Mouse (Mus musculus) forebrain, embryonic 12.5 days (tissue): ENCODE results near the gene Tgoln1. TPM values are rescaled to one million over a fixed set of nuclear protein-coding genes. Genes with fewer than 3 reads are reported as not detected.
A peak's percentile ranks its signal among the peaks of the same experiment; 100 is the strongest.

Source experiments
- ATAC-seq: fragments of 200-750 bp; cut with Nextera tagmentation; 2 replicates; pipeline ENCODE4 v1.8.0; 2017; ENCODE audit warnings: moderate TSS enrichment; ENCODE audit not compliant: low FRiP score
- H3K27ac ChIP-seq: fragments of 300-500 bp; sonication (generic); 2 replicates; pipeline ENCODE4 v1.5.1; 2016; ENCODE audit warnings: mild to moderate bottlenecking
- H3K27me3 ChIP-seq: fragments of 300-500 bp; sonication (generic); 2 replicates; pipeline ENCODE4 v1.6.1; 2016; ENCODE audit warnings: mild to moderate bottlenecking
- H3K36me3 ChIP-seq: fragments of 300-500 bp; sonication (generic); replicated peaks from 2 replicates; pipeline ENCODE4 v1.6.1; 2016; ENCODE audit warnings: mild to moderate bottlenecking
- H3K4me1 ChIP-seq: fragments of 300-500 bp; sonication (generic); 2 replicates; pipeline ENCODE4 v1.6.1; 2016
- H3K4me2 ChIP-seq: fragments of 300-500 bp; sonication (generic); 2 replicates; pipeline ENCODE4 v1.6.1; 2016; ENCODE audit warnings: mild to moderate bottlenecking, moderate library complexity
- H3K4me3 ChIP-seq: fragments of 300-500 bp; sonication (generic); replicated peaks from 2 replicates; pipeline ENCODE4 v1.5.1; 2016; ENCODE audit warnings: mild to moderate bottlenecking
- H3K9ac ChIP-seq: fragments of 300-500 bp; sonication (generic); 2 replicates; pipeline ENCODE4 v1.6.1; 2016; ENCODE audit warnings: mild to moderate bottlenecking
- H3K9me3 ChIP-seq: fragments of 300-500 bp; sonication (generic); 2 replicates; pipeline ENCODE4 v1.6.1; 2016
- WGBS: fragments of 180-500 bp; shearing (Covaris S2); methylation state at CpG from one replicate; pipeline ENCODE4 v1.1.7; 2016; 5-methylcytosine and 5-hydroxymethylcytosine counted together
- polyA plus RNA-seq: library from polyadenylated mRNA; unstranded; fragments of >200 nt; fragmentation: Nextera tagmentation; extraction: Ambion mirVana; gene quantifications from 2 replicates; pipeline ENCODE4 v1.2.1, GENCODE M21; 2016

The Tgoln1 gene
- polyA plus RNA-seq, 1 experiment from 2014 or later = 31.0 TPM

DNA sequence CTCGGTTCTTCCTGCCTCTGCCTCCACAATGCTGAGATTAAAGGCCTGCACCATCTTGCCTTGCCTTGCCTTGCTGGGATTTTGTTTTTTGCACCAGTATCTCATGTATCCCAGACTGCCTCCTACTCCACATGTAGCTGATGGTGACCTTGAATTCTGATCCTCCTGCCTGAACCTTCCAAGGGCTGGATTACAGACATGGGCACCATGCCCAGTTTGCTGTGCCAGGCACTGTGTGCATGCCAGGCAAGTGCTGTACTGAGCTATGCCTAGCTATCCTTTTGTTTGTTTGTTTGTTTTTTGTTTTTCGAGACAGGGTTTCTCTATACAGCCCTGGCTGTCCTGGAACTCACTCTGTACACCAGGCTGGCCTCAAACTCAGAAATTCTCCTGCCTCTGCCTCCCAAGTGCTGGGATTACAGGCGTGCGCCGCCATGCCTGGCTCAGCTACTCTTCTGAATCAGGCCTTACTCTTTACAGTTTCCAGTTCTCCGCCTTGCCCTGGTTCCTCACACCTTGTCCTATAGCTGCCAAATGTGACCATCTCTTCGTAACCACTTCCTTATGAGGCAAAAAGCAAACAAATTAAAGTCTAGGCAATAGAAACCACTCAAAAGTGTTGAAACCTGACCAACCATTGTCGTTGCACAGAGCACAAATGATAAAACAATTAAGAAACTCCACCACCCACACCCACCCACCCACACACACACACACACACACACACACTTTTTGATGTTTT, 7.0 kb upstream of the Tgoln1 start:
- no peak overlapping the region for H3K4me3 ChIP-seq
- no peak overlapping the region for H3K27ac ChIP-seq
- H3K4me1 ChIP-seq = no peaks in the 10 kb centered on the region
- no peak overlapping the region for H3K9ac ChIP-seq
- H3K4me2 ChIP-seq = no peak overlapping the region
- H3K27me3 ChIP-seq = no peaks in the 10 kb centered on the region
- H3K36me3 ChIP-seq = peaks cover 23% of the 10 kb centered on the region
- WGBS = 88% methylated on average over 8 of the region's 8 CpGs
- H3K9me3 ChIP-seq = no peaks in the 10 kb centered on the region
- ATAC-seq = no peak

DNA sequence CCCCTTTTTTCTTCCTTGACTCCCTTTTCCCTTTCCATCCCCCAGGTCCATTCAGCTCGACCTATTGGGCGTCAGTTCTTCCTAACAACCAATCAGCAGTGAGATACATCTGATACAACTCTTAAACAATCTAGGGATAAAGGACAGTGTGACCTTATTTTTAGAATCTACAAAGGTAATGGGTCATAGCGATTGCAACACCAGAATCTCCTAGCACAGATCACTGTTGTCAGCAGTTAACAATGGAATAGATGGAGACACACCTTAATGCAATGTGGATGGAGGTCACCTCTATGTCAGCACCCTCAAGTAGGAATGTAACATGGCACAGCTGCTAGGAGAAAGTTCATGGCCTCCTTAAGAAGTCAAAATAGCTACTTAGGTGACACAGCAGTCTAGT, 6.1 kb upstream of the Tgoln1 start:
- Histone ChIP-seq H3K4me1 (no peaks in the 10 kb centered on the region), H3K9me3 (no peaks in the 10 kb centered on the region), H3K36me3 (peaks cover 15% of the 10 kb centered on the region), H3K9ac (no peak overlapping the region), H3K27ac (no peak overlapping the region), H3K27me3 (no peaks in the 10 kb centered on the region), H3K4me2 (no peak overlapping the region), H3K4me3 (no peak overlapping the region)
- no peak for ATAC-seq
- 40% methylated on average over 3 of the region's 3 CpGs for WGBS

GRCm38 (mm10) chr6:72620920-72621319, 4.1 kb upstream of the Tgoln1 start:
- no peak overlapping the region for H3K9ac ChIP-seq
- 83% methylated on average over 5 of the region's 5 CpGs for WGBS
- ATAC-seq = no peak
- no peak overlapping the region for H3K4me3 ChIP-seq
- H3K27ac ChIP-seq = no peak overlapping the region
- H3K27me3 ChIP-seq = no peaks in the 10 kb centered on the region
- H3K4me2 ChIP-seq = no peak overlapping the region
- no peaks in the 10 kb centered on the region for H3K9me3 ChIP-seq
- no peaks in the 10 kb centered on the region for H3K36me3 ChIP-seq
- H3K4me1 ChIP-seq = peaks cover 10% of the 10 kb centered on the region

- ATAC-seq = no peak
- H3K9ac ChIP-seq = no peak overlapping the region
- no peak overlapping the region for H3K4me3 ChIP-seq
- no peaks in the 10 kb centered on the region for H3K9me3 ChIP-seq
- H3K4me1 ChIP-seq = peaks cover 20% of the 10 kb centered on the region
- no peak overlapping the region for H3K27ac ChIP-seq
- no peaks in the 10 kb centered on the region for H3K27me3 ChIP-seq
- 67% methylated on average over 12 of the region's 12 CpGs for WGBS
- H3K36me3 ChIP-seq = no peaks in the 10 kb centered on the region
- no peak overlapping the region for H3K4me2 ChIP-seq
Measured at GRCm38 (mm10) chr6:72619734-72620532, 3.1 kb upstream of the Tgoln1 start.

DNA sequence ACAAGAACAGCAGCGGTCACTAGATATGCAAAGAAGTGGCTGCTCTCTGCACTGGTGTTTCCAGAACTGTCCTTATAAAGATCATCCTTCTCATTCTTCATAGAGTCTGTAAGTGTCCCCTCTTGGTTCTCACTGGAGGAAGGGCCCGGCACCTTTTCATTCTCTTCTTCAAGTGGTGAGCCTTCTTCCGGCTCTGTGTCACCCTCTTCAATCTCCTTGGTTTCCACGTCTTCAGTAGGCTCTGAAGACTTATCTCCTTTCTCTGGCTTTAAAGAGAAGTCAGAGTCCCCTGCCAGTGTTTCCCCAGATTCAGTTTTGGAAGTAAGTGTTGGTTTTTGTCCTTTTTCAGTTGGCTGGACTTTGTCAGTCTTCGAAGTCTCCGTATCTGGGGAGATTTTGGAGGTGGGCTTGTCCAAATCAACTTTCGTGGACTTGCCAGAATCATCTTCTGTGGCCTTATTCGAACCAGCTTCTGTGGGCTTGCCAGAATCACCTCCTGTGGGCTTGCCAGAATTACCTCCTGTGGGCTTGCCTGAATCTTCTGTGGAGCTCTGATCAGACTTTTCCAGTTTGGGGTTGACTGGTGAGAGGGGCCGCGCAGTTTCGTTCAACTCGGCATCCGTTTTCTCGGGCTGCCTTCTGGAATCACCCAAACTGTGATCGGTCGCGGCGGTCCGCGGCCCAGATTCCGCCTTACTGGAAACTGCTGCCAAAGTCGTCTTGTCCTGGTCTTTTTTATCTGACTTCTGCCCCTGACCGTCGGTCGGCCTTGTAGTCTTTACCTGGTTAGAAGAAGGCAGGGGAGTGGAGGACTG, 1.0 kb downstream of the Tgoln1 start:
- Histone ChIP-seq H3K9me3 (no peaks in the 10 kb centered on the region), H3K36me3 (peaks cover 27% of the 10 kb centered on the region), H3K4me3 (peak overlapping the region; percentile 79), H3K27ac (no peak overlapping the region), H3K9ac (peak overlapping the region; percentile 77), H3K4me1 (peaks cover 32% of the 10 kb centered on the region), H3K4me2 (peak overlapping the region; percentile 96), H3K27me3 (no peaks in the 10 kb centered on the region)
- 0 out of 2 replicates have a peak, but pooled peaks have one; percentile 12 for ATAC-seq
- WGBS = 28% methylated on average over 25 of the region's 25 CpGs

- H3K4me3 ChIP-seq = peak overlapping the region; percentile 79
- H3K9ac ChIP-seq = peak overlapping the region; percentile 77
- no peak for ATAC-seq
- no peaks in the 10 kb centered on the region for H3K27me3 ChIP-seq
- peaks cover 32% of the 10 kb centered on the region for H3K4me1 ChIP-seq
- no peaks in the 10 kb centered on the region for H3K9me3 ChIP-seq
- H3K36me3 ChIP-seq = peaks cover 33% of the 10 kb centered on the region
- WGBS = 77% methylated on average over 2 of the region's 2 CpGs
- H3K27ac ChIP-seq = no peak overlapping the region
- peak overlapping the region; percentile 96 for H3K4me2 ChIP-seq
Measured at GRCm38 (mm10) chr6:72615151-72615550, 1.6 kb downstream of the Tgoln1 start.

GRCm38 (mm10) chr6:72610261-72610660, 6.5 kb downstream of the Tgoln1 start:
- H3K36me3 ChIP-seq = peaks cover 66% of the 10 kb centered on the region
- WGBS = 91% methylated on average over 4 of the region's 4 CpGs

DNA sequence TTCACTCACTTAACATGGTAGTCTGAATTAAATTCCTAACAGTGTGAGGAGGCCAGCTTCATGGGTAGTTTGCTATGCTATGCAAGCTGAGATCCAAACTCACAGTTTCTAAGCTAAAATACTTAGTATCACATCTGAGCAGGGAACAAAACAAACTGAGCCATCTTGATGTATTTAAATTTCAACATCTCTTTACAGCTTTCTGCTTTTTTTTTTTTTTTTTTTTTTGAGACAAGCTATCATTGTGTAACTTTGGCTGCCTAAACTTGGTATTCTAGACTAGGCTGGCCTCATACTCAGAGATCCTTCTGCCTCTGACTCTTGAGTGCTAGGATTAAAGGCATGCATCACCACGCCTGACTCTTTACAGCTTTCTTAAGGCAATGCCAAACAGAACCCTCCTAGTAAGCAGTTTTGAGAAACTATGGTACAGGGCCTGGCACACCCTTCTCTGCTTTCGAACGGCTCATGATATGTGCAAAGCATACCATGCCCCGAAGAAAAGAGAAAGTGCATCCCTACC, 8.1 kb downstream of the Tgoln1 start:
- 88% methylated on average over 4 of the region's 4 CpGs for WGBS
- ATAC-seq = no peak
- Histone ChIP-seq H3K4me1 (peaks cover under 1% of the 10 kb centered on the region; the same call in 1 of the 2 replicates), H3K4me2 (no peak overlapping the region), H3K9me3 (no peaks in the 10 kb centered on the region), H3K27ac (no peak overlapping the region), H3K9ac (no peak overlapping the region), H3K4me3 (no peak overlapping the region), H3K27me3 (no peaks in the 10 kb centered on the region), H3K36me3 (peaks cover 66% of the 10 kb centered on the region)

More at GRCm38 (mm10) chr6:72610261-72610660, 6.5 kb downstream of the Tgoln1 start:
- Histone ChIP-seq H3K9ac (no peak overlapping the region), H3K9me3 (no peaks in the 10 kb centered on the region), H3K27me3 (no peaks in the 10 kb centered on the region), H3K4me1 (peaks cover 16% of the 10 kb centered on the region), H3K4me2 (no peak overlapping the region), H3K27ac (no peak overlapping the region), H3K4me3 (no peak overlapping the region)
- ATAC-seq = no peak

DNA sequence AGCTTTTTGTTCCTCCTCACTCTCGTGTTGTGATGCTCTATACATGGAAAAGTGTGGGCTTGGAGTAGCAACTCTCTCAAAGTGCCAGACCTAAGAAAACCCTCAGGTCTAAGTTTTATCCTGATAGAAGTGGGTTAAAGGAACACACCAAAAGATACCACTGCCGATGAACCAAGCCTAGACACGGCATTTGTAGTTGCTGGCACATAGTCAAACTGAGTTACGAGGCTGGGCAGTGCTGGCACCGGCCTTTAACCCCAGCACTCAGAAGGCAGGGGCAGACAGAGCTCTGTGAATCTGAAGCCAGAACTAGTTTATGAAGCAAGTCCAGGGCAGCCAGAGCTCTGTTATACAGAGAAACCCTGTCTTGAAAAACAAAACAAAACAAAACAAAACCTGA, 9.1 kb downstream of the Tgoln1 start:
- H3K9me3 ChIP-seq = no peaks in the 10 kb centered on the region
- H3K4me2 ChIP-seq = no peak overlapping the region
- H3K36me3 ChIP-seq = peaks cover 60% of the 10 kb centered on the region
- H3K4me1 ChIP-seq = no peaks in the 10 kb centered on the region
- no peak overlapping the region for H3K27ac ChIP-seq
- H3K4me3 ChIP-seq = no peak overlapping the region
- H3K27me3 ChIP-seq = no peaks in the 10 kb centered on the region
- WGBS = 89% methylated on average over 5 of the region's 5 CpGs
- ATAC-seq = no peak
- no peak overlapping the region for H3K9ac ChIP-seq

GRCm38 (mm10) chr6:72607060-72607459, 9.7 kb downstream of the Tgoln1 start:
- H3K9me3 ChIP-seq = no peaks in the 10 kb centered on the region
- no peaks in the 10 kb centered on the region for H3K27me3 ChIP-seq
- ATAC-seq = no peak
- H3K4me3 ChIP-seq = no peak overlapping the region
- 83% methylated on average over 4 of the region's 4 CpGs for WGBS
- H3K9ac ChIP-seq = no peak overlapping the region
- no peak overlapping the region for H3K4me2 ChIP-seq
- no peaks in the 10 kb centered on the region for H3K4me1 ChIP-seq
- peaks cover 60% of the 10 kb centered on the region for H3K36me3 ChIP-seq
- H3K27ac ChIP-seq = no peak overlapping the region

DNA sequence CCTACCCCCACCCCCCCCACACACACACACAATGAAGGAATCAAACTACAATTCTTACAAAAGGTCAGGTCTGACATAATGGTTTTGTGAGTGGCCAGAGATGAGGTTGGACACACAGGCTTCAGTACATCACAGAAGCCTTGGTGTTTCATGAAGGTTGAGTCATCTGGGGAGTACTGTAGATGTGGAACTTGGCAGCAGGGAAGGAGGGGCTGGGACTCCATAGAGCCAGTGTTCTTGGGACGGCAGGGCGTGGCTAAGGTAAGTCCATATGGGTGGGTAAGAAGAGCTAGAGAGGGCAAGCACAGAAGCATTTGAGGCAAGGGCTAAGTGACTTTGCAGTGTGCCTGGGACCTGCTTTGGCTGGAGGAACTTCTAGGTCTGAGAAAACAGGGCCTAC, 12.7 kb downstream of the Tgoln1 start:
- Histone ChIP-seq H3K36me3 (peaks cover 33% of the 10 kb centered on the region), H3K9ac (no peak overlapping the region), H3K27me3 (no peaks in the 10 kb centered on the region), H3K9me3 (no peaks in the 10 kb centered on the region), H3K27ac (no peak overlapping the region), H3K4me3 (no peak overlapping the region), H3K4me2 (no peak overlapping the region), H3K4me1 (peaks cover 3% of the 10 kb centered on the region)
- ATAC-seq = no peak
- WGBS = 69% methylated on average over 2 of the region's 2 CpGs

GRCm38 (mm10) chr6:72601732-72602131, 15.1 kb downstream of the Tgoln1 start:
- ATAC-seq = 0 out of 2 replicates have a peak, but pooled peaks have one; percentile 9
- H3K4me3 ChIP-seq = no peak overlapping the region
- H3K27me3 ChIP-seq = no peaks in the 10 kb centered on the region
- peaks cover 17% of the 10 kb centered on the region for H3K36me3 ChIP-seq
- 66% methylated on average over 1 of the region's 1 CpGs for WGBS
- no peaks in the 10 kb centered on the region for H3K9me3 ChIP-seq
- no peak overlapping the region for H3K9ac ChIP-seq
- peaks cover 21% of the 10 kb centered on the region for H3K4me1 ChIP-seq
- H3K4me2 ChIP-seq = no peak overlapping the region
- no peak overlapping the region for H3K27ac ChIP-seq
